Mouse (Mus musculus) CD4-positive, CD25-positive, alpha-beta regulatory T cell, adult 4 months (primary cell): ENCODE data around the gene Top1. TPM values are rescaled to one million over a fixed set of nuclear protein-coding genes. Genes with fewer than 3 reads are reported as not detected.

Experiments
- ATAC-seq: one replicate; pipeline ENCODE4 v1.8.0; 2017
- polyA plus RNA-seq, 2 experiments: library from polyadenylated mRNA; unstranded; fragments of 100-300 nt; shearing (Covaris generic); gene quantifications; one replicate each; pipeline ENCODE4 v1.2.1; 2017

Top1 gene
- polyA plus RNA-seq, 2 experiments from 2014 or later, result 73.9 to 91.0 TPM

DNA sequence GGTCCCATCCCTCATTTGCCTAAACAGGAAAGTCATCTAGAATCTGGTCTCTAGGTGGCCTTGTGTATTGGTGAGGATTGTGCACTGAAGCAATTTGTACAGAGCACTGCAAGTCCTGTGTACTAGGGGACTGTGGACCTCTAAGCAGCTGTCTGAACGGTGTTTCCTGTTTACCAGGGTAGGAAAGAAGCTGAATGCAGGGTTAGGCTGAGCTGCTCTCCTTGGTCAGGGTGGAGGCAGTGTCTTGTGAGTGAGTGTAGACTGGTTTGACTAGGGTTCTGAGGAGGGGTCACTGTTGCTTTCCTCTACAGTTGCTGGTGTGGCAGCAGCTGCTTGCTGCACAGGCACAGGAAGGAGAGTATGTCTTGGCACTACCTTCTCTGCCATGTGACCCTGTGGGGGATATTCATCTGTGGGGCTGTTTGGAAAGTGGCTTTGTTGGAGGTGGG is 96.5 kb downstream of the Top1 start:
- peak; percentile 52 for ATAC-seq

DNA sequence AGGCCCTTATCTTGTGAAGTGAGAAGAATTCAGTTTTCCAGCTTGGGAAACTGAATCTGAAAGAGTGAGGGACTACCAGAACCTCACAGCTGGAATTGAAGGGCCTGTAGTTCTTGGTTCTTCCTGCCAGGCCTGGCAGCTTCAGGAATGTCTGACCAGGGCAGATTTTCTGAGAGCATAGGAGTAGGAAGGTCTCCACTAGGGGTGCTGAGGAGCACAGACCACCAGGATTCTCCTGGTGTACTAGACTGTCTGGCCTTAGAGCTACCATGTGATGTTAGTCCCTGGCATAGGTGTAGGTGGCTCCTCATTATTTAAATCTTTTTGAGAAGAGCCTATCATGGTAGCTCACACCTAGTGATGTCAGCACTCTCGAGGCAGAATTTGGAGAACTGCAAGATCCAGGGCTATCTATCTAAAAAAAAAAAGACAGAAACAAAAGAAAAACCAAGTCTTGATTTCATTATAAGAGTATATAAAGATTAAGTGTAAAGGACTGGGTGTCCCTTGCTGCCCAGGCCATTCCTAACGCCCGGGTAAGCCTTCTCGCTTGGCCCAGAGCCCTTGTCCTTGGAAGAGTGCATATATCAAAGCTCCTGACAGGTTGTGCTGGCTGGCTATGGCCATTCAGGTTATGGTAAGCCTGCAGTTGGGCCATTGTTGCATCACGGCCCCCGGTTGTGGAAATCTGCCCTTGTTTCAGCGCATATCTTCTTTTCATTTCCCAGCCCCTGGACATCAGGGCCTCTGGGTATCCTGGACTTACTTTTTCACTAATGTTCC is 98.5 kb downstream of the Top1 start:
- no peak for ATAC-seq

GRCm38 (mm10) chr2:160744823-160745210 is 99.1 kb downstream of the Top1 start:
- ATAC-seq, result no peak

DNA sequence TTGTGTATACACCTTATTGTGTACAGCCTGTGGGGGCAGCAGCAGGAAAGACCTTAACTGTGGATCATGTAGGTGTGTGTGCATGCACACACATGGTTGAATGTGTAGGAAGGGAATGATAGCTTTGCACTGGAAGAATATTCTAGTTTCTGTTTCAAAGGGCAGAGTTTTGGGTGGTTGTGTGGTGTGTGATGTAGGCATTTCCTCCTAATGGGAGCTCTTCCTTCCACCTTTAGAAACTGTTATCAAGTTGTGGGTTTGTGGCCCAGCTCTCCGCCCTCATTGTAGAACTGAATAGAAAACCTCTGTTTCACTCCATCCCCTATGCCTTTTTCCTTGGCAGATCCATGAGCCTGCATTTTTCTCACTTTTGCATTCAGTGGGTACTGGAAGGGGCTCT is 99.8 kb downstream of the Top1 start:
- ATAC-seq, result peak; percentile 52

DNA sequence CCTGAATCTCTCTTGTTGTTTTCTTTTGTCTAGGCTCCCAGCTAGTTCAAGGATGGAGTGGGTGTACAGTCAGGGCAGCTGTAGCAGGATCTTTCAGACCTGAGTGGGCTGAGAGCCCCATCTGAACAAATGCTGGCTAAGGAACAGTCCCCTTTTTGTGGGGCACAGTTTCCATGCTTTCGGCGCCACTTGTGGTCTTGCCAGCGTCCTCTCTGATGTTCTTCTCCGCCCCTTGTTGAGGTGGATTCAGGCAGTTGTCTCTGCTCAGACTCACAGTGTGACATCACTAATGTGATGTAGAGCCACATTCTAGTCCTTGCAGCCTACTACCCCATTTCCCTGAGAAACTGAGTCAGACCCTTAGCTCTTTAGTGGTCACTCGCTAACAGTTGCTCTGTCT is 100.9 kb downstream of the Top1 start:
- ATAC-seq, result peak; percentile 16

DNA sequence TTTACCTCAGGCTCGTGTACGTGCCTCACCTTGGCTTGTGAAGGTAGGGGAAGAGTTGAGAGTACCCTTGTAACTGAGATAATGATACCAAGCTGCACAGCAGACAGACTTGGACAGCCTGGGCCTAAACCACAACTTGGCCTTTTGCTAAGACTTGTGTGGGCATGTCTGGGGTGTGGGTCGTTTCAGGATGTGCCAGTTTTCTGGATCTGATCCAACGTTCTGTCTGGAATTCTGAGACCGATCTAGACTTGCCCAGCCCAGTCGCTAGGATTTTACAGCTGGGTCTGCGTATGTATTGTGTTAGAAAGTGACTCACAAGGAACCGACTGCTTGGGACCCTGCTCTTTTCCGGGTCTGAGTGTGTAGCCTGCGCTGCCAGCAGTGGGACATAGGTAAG is 101.4 kb downstream of the Top1 start:
- ATAC-seq, result no peak

GRCm38 (mm10) chr2:160756583-160757203 is 111.0 kb downstream of the Top1 start:
- ATAC-seq, result peak; percentile 94

GRCm38 (mm10) chr2:160760433-160761184 is 114.9 kb downstream of the Top1 start:
- ATAC-seq, result no peak

- peak; percentile 68 for ATAC-seq
Measured at GRCm38 (mm10) chr2:160763816-160764215, 118.1 kb downstream of the Top1 start.

DNA sequence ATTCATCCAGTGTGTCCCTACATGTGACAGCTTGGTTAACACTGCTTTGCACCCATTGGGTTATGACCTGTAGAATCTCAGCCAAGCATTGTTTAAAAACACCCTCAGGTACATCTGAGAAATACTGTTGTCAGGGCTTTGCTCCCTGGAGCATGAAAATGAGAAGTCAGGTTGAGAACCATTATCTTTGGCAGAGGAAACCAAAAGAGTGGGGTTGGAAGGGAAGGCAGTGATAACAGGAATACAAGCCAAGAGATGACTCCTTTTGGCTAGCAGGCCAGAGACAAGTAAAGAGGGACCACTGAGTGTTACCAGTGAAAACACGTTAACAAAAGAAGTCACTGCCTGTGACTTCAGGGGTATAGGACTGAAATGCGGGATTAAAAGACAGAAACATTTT is 118.7 kb downstream of the Top1 start:
- ATAC-seq, result no peak

- no peak for ATAC-seq
Measured at GRCm38 (mm10) chr2:160765096-160765495, 119.4 kb downstream of the Top1 start.

DNA sequence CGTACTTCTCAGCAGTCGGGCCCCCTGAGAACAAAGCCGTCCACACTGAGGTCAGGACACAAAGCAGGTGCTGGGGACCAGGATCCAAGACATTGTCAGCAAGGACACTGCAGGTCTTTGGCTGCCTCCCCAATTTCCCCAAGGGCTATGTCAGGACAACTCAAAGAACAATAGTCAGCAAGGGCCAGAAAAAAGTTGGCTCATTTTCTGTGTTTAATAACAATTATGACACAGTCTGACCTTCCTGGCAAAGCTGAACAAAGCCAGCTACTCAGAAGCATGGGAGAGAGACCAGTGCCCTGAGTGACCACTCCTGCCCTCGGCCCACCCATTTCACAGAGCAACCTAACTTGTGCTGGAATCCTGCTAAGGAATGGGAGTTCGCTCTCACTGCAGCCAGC is 120.7 kb downstream of the Top1 start:
- no peak for ATAC-seq

- ATAC-seq, result no peak
Measured at GRCm38 (mm10) chr2:160767201-160767600, 121.5 kb downstream of the Top1 start.

GRCm38 (mm10) chr2:160768097-160768695 is 122.5 kb downstream of the Top1 start:
- ATAC-seq, result no peak

DNA sequence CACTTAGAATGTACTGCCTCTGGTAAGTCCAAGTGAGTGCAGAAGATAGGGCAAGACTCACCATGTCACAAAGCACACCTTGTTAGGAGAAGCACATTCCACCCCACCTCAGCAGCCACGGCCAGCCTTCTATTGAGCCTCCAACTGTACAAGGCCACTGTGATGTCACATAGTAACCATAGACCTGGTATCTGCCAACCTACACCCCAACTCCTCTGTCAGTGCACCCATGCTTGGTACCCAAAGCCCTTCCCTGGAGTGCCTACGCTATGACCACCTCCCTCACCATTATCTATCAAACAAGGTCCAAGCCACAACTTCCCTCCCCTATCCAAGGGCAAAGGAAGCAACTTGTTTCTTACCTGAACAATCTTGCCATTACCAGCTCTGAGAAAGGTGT is 123.3 kb downstream of the Top1 start:
- no peak for ATAC-seq

- no peak for ATAC-seq
Measured at GRCm38 (mm10) chr2:160770409-160770808, 124.7 kb downstream of the Top1 start.

DNA sequence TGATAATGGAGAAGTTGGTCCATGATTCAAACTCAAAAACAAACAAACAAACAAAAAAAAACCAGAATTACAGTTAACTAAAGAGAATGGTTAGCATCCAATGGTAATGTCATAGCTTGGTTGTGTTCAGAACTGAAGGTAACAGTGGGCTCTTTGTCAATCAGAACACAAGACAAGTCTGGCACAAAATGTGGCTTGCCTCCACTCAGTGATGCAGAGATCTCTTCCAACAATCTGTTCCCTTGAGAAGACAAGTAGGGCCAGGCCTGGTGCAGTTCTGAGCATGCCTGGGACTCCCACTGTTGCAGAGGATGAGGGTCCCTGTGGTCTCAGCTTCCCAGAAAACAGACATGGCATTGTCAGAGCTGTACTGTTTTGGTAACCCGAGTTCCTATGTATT is 125.2 kb downstream of the Top1 start:
- no peak for ATAC-seq

DNA sequence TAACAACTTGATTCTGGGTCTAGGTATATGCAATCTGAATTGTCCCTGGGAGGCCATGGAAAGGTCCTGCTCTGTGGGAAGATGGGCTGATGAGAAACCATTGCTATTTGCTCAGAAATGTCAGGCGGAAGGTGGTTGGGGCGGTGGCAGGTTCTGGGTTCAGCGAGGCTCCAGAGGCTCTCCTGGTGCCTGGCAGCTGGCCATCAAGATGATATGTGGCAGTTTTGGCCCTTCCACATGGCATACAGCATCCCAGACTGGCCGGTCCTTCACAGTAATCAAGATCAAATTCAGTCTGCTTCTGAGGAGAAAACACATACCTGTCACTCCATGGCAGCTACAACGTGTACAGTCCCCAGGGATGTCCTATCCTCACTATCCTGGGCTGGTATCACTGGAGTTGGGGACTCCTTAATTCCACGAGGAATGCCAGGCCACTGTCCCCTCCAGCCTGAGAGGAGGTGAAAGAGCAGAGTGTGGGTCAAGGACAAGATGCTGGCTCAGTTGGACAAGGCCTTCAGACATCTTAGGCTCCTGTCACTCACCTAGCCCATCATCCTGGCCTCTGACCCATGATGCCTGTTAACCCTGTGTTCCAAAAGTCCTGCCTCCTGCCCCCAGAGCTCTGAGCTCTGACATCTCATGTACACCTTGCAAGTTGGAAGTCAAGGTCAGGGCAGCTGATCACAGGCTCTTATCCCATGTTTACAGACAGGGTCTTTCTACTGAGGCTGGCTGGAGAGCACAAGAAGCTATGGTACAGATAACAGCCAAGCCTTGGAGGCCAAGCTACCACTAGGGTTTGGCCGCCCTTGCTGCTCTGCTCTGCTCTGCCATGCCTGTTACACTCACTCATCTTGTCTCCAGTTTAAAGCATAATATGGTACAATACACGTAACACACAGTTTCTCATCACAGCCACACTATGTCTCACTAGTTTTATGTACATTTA is 125.9 kb downstream of the Top1 start:
- ATAC-seq, result no peak
